Mouse (Mus musculus): ENCODE data around the gene Srsf6. TPM values are rescaled to one million over a fixed set of nuclear protein-coding genes. Genes with fewer than 3 reads are reported as not detected.

Gene Srsf6
- polyA plus RNA-seq, 1 experiment from 2014 or later: 112 TPM

GRCm38 (mm10) chr2:162985923-162986322 lies 54.6 kb downstream of the Srsf6 start:
- WGBS: 33% methylated on average over 3 of the region's 3 CpGs
- ATAC-seq: peak; percentile 69; the same call in 1 of the 2 replicates
- no peak overlapping the region for H3K4me2 ChIP-seq (ENCODE audit: low read length)

More at GRCm38 (mm10) chr2:162985923-162986322, 54.6 kb downstream of the Srsf6 start:
- no peaks in the 10 kb centered on the region for H3K9me3 ChIP-seq (ENCODE audit: control insufficient read depth, low read length)
- no peak overlapping the region for H3K27ac ChIP-seq (ENCODE audit: low read depth, low read length)
- H3K9ac ChIP-seq (ENCODE audit: low read depth, low read length): no peak overlapping the region
- no peak overlapping the region for H3K4me3 ChIP-seq (ENCODE audit: low read length)
- H3K4me1 ChIP-seq (ENCODE audit: control insufficient read depth, insufficient read depth, low read depth, low read length): no peaks in the 10 kb centered on the region
- no peaks in the 10 kb centered on the region; the same call in 1 of the 2 replicates for H3K27me3 ChIP-seq (replicated peaks; ENCODE audit: control insufficient read depth, insufficient read depth, low read length)
- no peaks in the 10 kb centered on the region for H3K36me3 ChIP-seq (ENCODE audit: control insufficient read depth, insufficient read depth, low read length)

Other genes starting within 250 kb of the Srsf6 start
- gene L3mbtl1, start 11.9 kb downstream of the Srsf6 start, polyA plus RNA-seq (2015; fragmentation: Nextera tagmentation; extraction: Ambion mirVana): 5.8 and 7.2 TPM in 2 replicates
- gene Sgk2, start 55.8 kb downstream of the Srsf6 start, polyA plus RNA-seq (2015; fragmentation: Nextera tagmentation; extraction: Ambion mirVana): 0.25 and 0.40 TPM in 2 replicates
- gene Ift52, start 85.8 kb downstream of the Srsf6 start, polyA plus RNA-seq (2015; fragmentation: Nextera tagmentation; extraction: Ambion mirVana): 33.9 and 36.2 TPM in 2 replicates
- 3.8 and 5.9 TPM in 2 replicates for gene Mybl2, start 123.2 kb downstream of the Srsf6 start, polyA plus RNA-seq (2015; fragmentation: Nextera tagmentation; extraction: Ambion mirVana)
- gene Gtsf1l, start 156.3 kb downstream of the Srsf6 start, polyA plus RNA-seq (2015; fragmentation: Nextera tagmentation; extraction: Ambion mirVana): 0.40 TPM in 1 of 2 replicates, not detected in the other